Mouse (Mus musculus) erythroblast, embryonic 14.5 days (primary cell): ENCODE data around the gene Runx3. TPM values are rescaled to one million over a fixed set of nuclear protein-coding genes. Genes with fewer than 3 reads are reported as not detected.
A peak's percentile ranks its signal among the peaks of the same experiment; 100 is the strongest.

Source experiments
- H3K27me3 ChIP-seq: 2 replicates; pipeline ENCODE4 v1.6.1; 2012; ENCODE audit warnings: inconsistent platforms; ENCODE audit not compliant: control insufficient read depth
- H3K36me3 ChIP-seq: 2 replicates; pipeline ENCODE4 v1.6.1; 2012; ENCODE audit warnings: mild to moderate bottlenecking, inconsistent platforms; ENCODE audit not compliant: control insufficient read depth
- H3K4me1 ChIP-seq: 2 replicates; pipeline ENCODE4 v1.6.1; 2012; ENCODE audit warnings: inconsistent platforms; ENCODE audit not compliant: control insufficient read depth
- H3K4me3 ChIP-seq: replicated peaks from 2 replicates; pipeline ENCODE3; 2012; ENCODE audit warnings: moderate library complexity, mild to moderate bottlenecking, inconsistent platforms
- H3K9me3 ChIP-seq: 2 replicates; pipeline ENCODE4 v1.6.1; 2012; ENCODE audit warnings: low read length, inconsistent platforms, mixed read lengths; ENCODE audit not compliant: control insufficient read depth
- GATA1 ChIP-seq: IDR thresholded peaks from 2 replicates; pipeline ENCODE4 v1.6.1; 2012; ENCODE audit warnings: low read length, inconsistent platforms, mixed read lengths
- TAL1 ChIP-seq: IDR thresholded peaks from 3 replicates; pipeline ENCODE4 v1.6.1; 2012; ENCODE audit warnings: low read length, inconsistent platforms, mixed read lengths
- polyA plus RNA-seq: library from polyadenylated mRNA; stranded (reverse); fragments of >175 nt; gene quantifications from 2 replicates; pipeline ENCODE4 v1.2.3, GENCODE M21; 2012

The Runx3 gene
- polyA plus RNA-seq, 1 experiment = 0.61 TPM

- Histone ChIP-seq H3K4me3 (no peak overlapping the region), H3K4me1 (no peaks in the 10 kb centered on the region), H3K27me3 (peaks cover 2% of the 10 kb centered on the region; the same call in 1 of the 2 replicates), H3K36me3 (no peaks in the 10 kb centered on the region), H3K9me3 (peaks cover 11% of the 10 kb centered on the region)
- TF ChIP-seq GATA1 (no peak), TAL1 (no peak)
Observed at GRCm38 (mm10) chr4:135191604-135192003, 71.2 kb downstream of the Runx3 start.

- Histone ChIP-seq H3K9me3 (peaks cover 11% of the 10 kb centered on the region), H3K4me1 (no peaks in the 10 kb centered on the region), H3K4me3 (no peak overlapping the region), H3K36me3 (no peaks in the 10 kb centered on the region), H3K27me3 (peaks cover 2% of the 10 kb centered on the region; the same call in 1 of the 2 replicates)
- no peak for TF ChIP-seq TAL1
- TF ChIP-seq GATA1 = no peak
Observed at GRCm38 (mm10) chr4:135192841-135193240, 72.4 kb downstream of the Runx3 start.

- Histone ChIP-seq H3K4me3 (no peak overlapping the region), H3K4me1 (no peaks in the 10 kb centered on the region), H3K27me3 (peaks cover 2% of the 10 kb centered on the region; the same call in 1 of the 2 replicates), H3K9me3 (peaks cover 11% of the 10 kb centered on the region), H3K36me3 (no peaks in the 10 kb centered on the region)
- no peak for TF ChIP-seq TAL1
- TF ChIP-seq GATA1 = no peak
Observed at GRCm38 (mm10) chr4:135197857-135198256, 77.4 kb downstream of the Runx3 start.

GRCm38 (mm10) chr4:135201771-135202170, 81.3 kb downstream of the Runx3 start:
- Histone ChIP-seq H3K4me3 (no peak overlapping the region), H3K9me3 (no peaks in the 10 kb centered on the region), H3K27me3 (peaks cover 32% of the 10 kb centered on the region), H3K4me1 (peaks cover 19% of the 10 kb centered on the region), H3K36me3 (no peaks in the 10 kb centered on the region)
- TF ChIP-seq GATA1 = no peak
- TF ChIP-seq TAL1 = no peak

- Histone ChIP-seq H3K36me3 (no peaks in the 10 kb centered on the region), H3K9me3 (no peaks in the 10 kb centered on the region), H3K4me1 (peaks cover 19% of the 10 kb centered on the region), H3K4me3 (peak overlapping the region; percentile 29), H3K27me3 (peaks cover 32% of the 10 kb centered on the region)
- TF ChIP-seq GATA1 (no peak), TAL1 (no peak)
Observed at GRCm38 (mm10) chr4:135203279-135203678, 82.8 kb downstream of the Runx3 start.

GRCm38 (mm10) chr4:135203806-135204560, 83.5 kb downstream of the Runx3 start:
- H3K27me3 ChIP-seq = peaks cover 32% of the 10 kb centered on the region
- no peaks in the 10 kb centered on the region for H3K36me3 ChIP-seq
- TF ChIP-seq TAL1 = no peak
- H3K9me3 ChIP-seq = no peaks in the 10 kb centered on the region
- H3K4me1 ChIP-seq = peaks cover 19% of the 10 kb centered on the region
- H3K4me3 ChIP-seq = no peak overlapping the region

GRCm38 (mm10) chr4:135204666-135205065, 84.2 kb downstream of the Runx3 start:
- Histone ChIP-seq H3K9me3 (no peaks in the 10 kb centered on the region), H3K4me3 (no peak overlapping the region), H3K36me3 (no peaks in the 10 kb centered on the region), H3K4me1 (peaks cover 19% of the 10 kb centered on the region), H3K27me3 (peaks cover 32% of the 10 kb centered on the region)
- TF ChIP-seq GATA1 (no peak), TAL1 (no peak)

GRCm38 (mm10) chr4:135205254-135205653, 84.8 kb downstream of the Runx3 start:
- no peaks in the 10 kb centered on the region for H3K36me3 ChIP-seq
- no peaks in the 10 kb centered on the region for H3K9me3 ChIP-seq
- peaks cover 32% of the 10 kb centered on the region for H3K27me3 ChIP-seq
- H3K4me1 ChIP-seq = peaks cover 19% of the 10 kb centered on the region
- H3K4me3 ChIP-seq = no peak overlapping the region
- TF ChIP-seq GATA1 (no peak), TAL1 (no peak)

- TF ChIP-seq GATA1 = peak; percentile 13; the same call in 1 of the 2 replicates
- TF ChIP-seq TAL1 = no peak
- Histone ChIP-seq H3K4me3 (peak overlapping the region; percentile 60), H3K36me3 (peaks cover 6% of the 10 kb centered on the region), H3K9me3 (no peaks in the 10 kb centered on the region), H3K27me3 (peaks cover 32% of the 10 kb centered on the region), H3K4me1 (peaks cover 19% of the 10 kb centered on the region)
Observed at GRCm38 (mm10) chr4:135205711-135206600, 85.5 kb downstream of the Runx3 start.
